Mouse (Mus musculus): ENCODE data around the gene Ap1b1. TPM values are rescaled to one million over a fixed set of nuclear protein-coding genes. Genes with fewer than 3 reads are reported as not detected.
A peak's percentile ranks its signal among the peaks of the same experiment; 100 is the strongest.

Gene Ap1b1
- polyA plus RNA-seq, 1 experiment from 2014 or later, result 61.5 TPM

- no peak overlapping the region for H3K27ac ChIP-seq
- DNase-seq (ENCODE audit: extremely low spot score, low spot score), result no peak
- no peak overlapping the region for H3K4me3 ChIP-seq
- peaks cover 64% of the 10 kb centered on the region for H3K36me3 ChIP-seq (replicated peaks)
- H3K27me3 ChIP-seq (ENCODE audit: poor library complexity, severe bottlenecking), result no peaks in the 10 kb centered on the region
- peaks cover 13% of the 10 kb centered on the region for H3K4me1 ChIP-seq
- WGBS, result 96% methylated on average over 5 of the region's 5 CpGs
- H3K9me3 ChIP-seq, result no peaks in the 10 kb centered on the region
These were observed 10.1 kb downstream of the Ap1b1 start for GRCm38 (mm10) chr11:4996621-4997199.

GRCm38 (mm10) chr11:4998352-4998751, 11.7 kb downstream of the Ap1b1 start:
- no peaks in the 10 kb centered on the region for H3K27me3 ChIP-seq (ENCODE audit: poor library complexity, severe bottlenecking)
- H3K4me1 ChIP-seq, result peaks cover 13% of the 10 kb centered on the region
- no peak overlapping the region for H3K4me3 ChIP-seq
- H3K27ac ChIP-seq, result 0 out of 2 replicates have a peak overlapping the region, but pooled peaks have one; percentile 3
- 38% methylated on average over 3 of the region's 3 CpGs for WGBS
- peaks cover 68% of the 10 kb centered on the region for H3K36me3 ChIP-seq (replicated peaks)
- no peak for DNase-seq (ENCODE audit: extremely low spot score, low spot score)
- no peaks in the 10 kb centered on the region for H3K9me3 ChIP-seq

GRCm38 (mm10) chr11:4998762-4999161, 12.1 kb downstream of the Ap1b1 start:
- WGBS, result 72% methylated on average over 1 of the region's 1 CpGs
- peaks cover 13% of the 10 kb centered on the region for H3K4me1 ChIP-seq
- H3K4me3 ChIP-seq, result no peak overlapping the region
- H3K27ac ChIP-seq, result no peak overlapping the region; the same call in 1 of the 2 replicates
- no peak for DNase-seq (ENCODE audit: extremely low spot score, low spot score)
- H3K36me3 ChIP-seq (replicated peaks), result peaks cover 70% of the 10 kb centered on the region
- H3K9me3 ChIP-seq, result no peaks in the 10 kb centered on the region
- H3K27me3 ChIP-seq (ENCODE audit: poor library complexity, severe bottlenecking), result no peaks in the 10 kb centered on the region

- 95% methylated on average over 1 of the region's 1 CpGs for WGBS
- peaks cover 69% of the 10 kb centered on the region for H3K36me3 ChIP-seq (replicated peaks)
These were observed 13.6 kb downstream of the Ap1b1 start for GRCm38 (mm10) chr11:5000241-5000640.

GRCm38 (mm10) chr11:5002826-5003225, 16.2 kb downstream of the Ap1b1 start:
- H3K36me3 ChIP-seq (replicated peaks), result peaks cover 50% of the 10 kb centered on the region
- no peak overlapping the region for H3K27ac ChIP-seq
- H3K4me1 ChIP-seq, result peaks cover 12% of the 10 kb centered on the region
- no peak overlapping the region for H3K4me3 ChIP-seq
- 87% methylated on average over 4 of the region's 4 CpGs for WGBS
- no peaks in the 10 kb centered on the region for H3K27me3 ChIP-seq (ENCODE audit: poor library complexity, severe bottlenecking)
- no peak for DNase-seq (ENCODE audit: extremely low spot score, low spot score)
- H3K9me3 ChIP-seq, result no peaks in the 10 kb centered on the region

More at GRCm38 (mm10) chr11:5000241-5000640, 13.6 kb downstream of the Ap1b1 start:
- no peaks in the 10 kb centered on the region for H3K9me3 ChIP-seq
- no peak overlapping the region for H3K27ac ChIP-seq
- peaks cover 13% of the 10 kb centered on the region for H3K4me1 ChIP-seq
- no peak overlapping the region for H3K4me3 ChIP-seq
- no peaks in the 10 kb centered on the region for H3K27me3 ChIP-seq (ENCODE audit: poor library complexity, severe bottlenecking)
- DNase-seq (ENCODE audit: extremely low spot score, low spot score), result no peak

GRCm38 (mm10) chr11:5005528-5005927, 18.9 kb downstream of the Ap1b1 start:
- H3K36me3 ChIP-seq (replicated peaks), result peaks cover 44% of the 10 kb centered on the region
- H3K27ac ChIP-seq, result no peak overlapping the region
- no peak for DNase-seq (ENCODE audit: extremely low spot score, low spot score)
- H3K4me3 ChIP-seq, result no peak overlapping the region
- H3K9me3 ChIP-seq, result no peaks in the 10 kb centered on the region
- 90% methylated on average over 2 of the region's 2 CpGs for WGBS
- no peaks in the 10 kb centered on the region for H3K4me1 ChIP-seq
- no peaks in the 10 kb centered on the region for H3K27me3 ChIP-seq (ENCODE audit: poor library complexity, severe bottlenecking)

- 91% methylated on average over 1 of the region's 1 CpGs for WGBS
These were observed 20.6 kb downstream of the Ap1b1 start for GRCm38 (mm10) chr11:5007186-5007585.

GRCm38 (mm10) chr11:5008867-5009266, 22.2 kb downstream of the Ap1b1 start:
- H3K36me3 ChIP-seq (replicated peaks), result peaks cover 46% of the 10 kb centered on the region
- H3K4me1 ChIP-seq, result no peaks in the 10 kb centered on the region
- no peak overlapping the region for H3K27ac ChIP-seq
- WGBS, result 90% methylated on average over 3 of the region's 3 CpGs
- no peak for DNase-seq (ENCODE audit: extremely low spot score, low spot score)
- H3K27me3 ChIP-seq (ENCODE audit: poor library complexity, severe bottlenecking), result no peaks in the 10 kb centered on the region
- no peak overlapping the region for H3K4me3 ChIP-seq
- H3K9me3 ChIP-seq, result no peaks in the 10 kb centered on the region

More at GRCm38 (mm10) chr11:5007186-5007585, 20.6 kb downstream of the Ap1b1 start:
- no peaks in the 10 kb centered on the region for H3K9me3 ChIP-seq
- DNase-seq (ENCODE audit: extremely low spot score, low spot score), result no peak
- H3K36me3 ChIP-seq (replicated peaks), result peaks cover 46% of the 10 kb centered on the region
- no peaks in the 10 kb centered on the region for H3K4me1 ChIP-seq
- H3K27me3 ChIP-seq (ENCODE audit: poor library complexity, severe bottlenecking), result no peaks in the 10 kb centered on the region
- no peak overlapping the region for H3K27ac ChIP-seq
- no peak overlapping the region for H3K4me3 ChIP-seq

GRCm38 (mm10) chr11:5009354-5010074, 22.9 kb downstream of the Ap1b1 start:
- H3K9me3 ChIP-seq, result no peaks in the 10 kb centered on the region
- no peak for DNase-seq (ENCODE audit: extremely low spot score, low spot score)
- no peaks in the 10 kb centered on the region for H3K4me1 ChIP-seq
- H3K4me3 ChIP-seq, result no peak overlapping the region
- peaks cover 52% of the 10 kb centered on the region for H3K36me3 ChIP-seq (replicated peaks)
- 92% methylated on average over 3 of the region's 3 CpGs for WGBS
- no peak overlapping the region for H3K27ac ChIP-seq
- no peaks in the 10 kb centered on the region for H3K27me3 ChIP-seq (ENCODE audit: poor library complexity, severe bottlenecking)

- Histone ChIP-seq H3K27ac (no peak overlapping the region), H3K27me3 (ENCODE audit: poor library complexity, severe bottlenecking) (no peaks in the 10 kb centered on the region), H3K4me3 (no peak overlapping the region), H3K9me3 (no peaks in the 10 kb centered on the region), H3K4me1 (no peaks in the 10 kb centered on the region), H3K36me3 (replicated peaks) (peaks cover 54% of the 10 kb centered on the region)
- DNase-seq (ENCODE audit: extremely low spot score, low spot score), result no peak
- 86% methylated on average over 1 of the region's 1 CpGs for WGBS
These were observed 23.6 kb downstream of the Ap1b1 start for GRCm38 (mm10) chr11:5010205-5010604.

- Histone ChIP-seq H3K27me3 (ENCODE audit: poor library complexity, severe bottlenecking) (no peaks in the 10 kb centered on the region), H3K4me3 (no peak overlapping the region), H3K4me1 (no peaks in the 10 kb centered on the region), H3K27ac (no peak overlapping the region), H3K9me3 (no peaks in the 10 kb centered on the region), H3K36me3 (replicated peaks) (peaks cover 67% of the 10 kb centered on the region)
- WGBS, result 70% methylated on average over 1 of the region's 1 CpGs
- DNase-seq (ENCODE audit: extremely low spot score, low spot score), result no peak
These were observed 24.9 kb downstream of the Ap1b1 start for GRCm38 (mm10) chr11:5011480-5011879.

GRCm38 (mm10) chr11:5012213-5012715, 25.6 kb downstream of the Ap1b1 start:
- 85% methylated on average over 5 of the region's 5 CpGs for WGBS
- H3K27me3 ChIP-seq (ENCODE audit: poor library complexity, severe bottlenecking), result no peaks in the 10 kb centered on the region
- H3K9me3 ChIP-seq, result no peaks in the 10 kb centered on the region
- H3K4me1 ChIP-seq, result no peaks in the 10 kb centered on the region
- peaks cover 72% of the 10 kb centered on the region for H3K36me3 ChIP-seq (replicated peaks)
- H3K4me3 ChIP-seq, result no peak overlapping the region
- H3K27ac ChIP-seq, result no peak overlapping the region
- no peak for DNase-seq (ENCODE audit: extremely low spot score, low spot score)

- Histone ChIP-seq H3K4me1 (no peaks in the 10 kb centered on the region), H3K4me3 (no peak overlapping the region), H3K27me3 (ENCODE audit: poor library complexity, severe bottlenecking) (no peaks in the 10 kb centered on the region), H3K27ac (no peak overlapping the region), H3K9me3 (no peaks in the 10 kb centered on the region), H3K36me3 (replicated peaks) (peaks cover 92% of the 10 kb centered on the region)
- peak; percentile 17 for DNase-seq (ENCODE audit: extremely low spot score, low spot score)
- 58% methylated on average over 2 of the region's 2 CpGs for WGBS
These were observed 29.1 kb downstream of the Ap1b1 start for GRCm38 (mm10) chr11:5015720-5016119.
